Mouse (Mus musculus): ENCODE results near the gene Lpp.

- TF ChIP-seq EP300 (IDR thresholded peaks at IDR 0.05; ENCODE audit: low read length) (peak; percentile 81), USF1 (IDR thresholded peaks at IDR 0.05; ENCODE audit: low read depth, low read length) (no peak), POLR2A (IDR thresholded peaks at IDR 0.05; ENCODE audit: low read depth, low read length) (no peak)
Measured at GRCm38 (mm10) chr16:24629218-24630172, 236.2 kb downstream of the Lpp start.

Measured in CH12.LX (cell line).